Mouse (Mus musculus): ENCODE data around the gene Gm26897.

GRCm38 (mm10) chr5:111761574-111761973, 27.9 kb downstream of the Gm26897 start:
- TF ChIP-seq POLR2A (IDR thresholded peaks at IDR 0.05; ENCODE audit: insufficient read depth, low read depth, low read length), result no peak
- TF ChIP-seq CTCF (IDR thresholded peaks at IDR 0.05), result no peak
